Mouse (Mus musculus) liver, adult 2 months (tissue): ENCODE results near the gene Pigk. TPM values are rescaled to one million over a fixed set of nuclear protein-coding genes. Genes with fewer than 3 reads are reported as not detected.
A peak's percentile ranks its signal among the peaks of the same experiment; 100 is the strongest.

ENCODE experiments used
- DNase-seq: peaks from one replicate; pipeline ENCODE4 v3.0.0-alpha.2; 2011; ENCODE audit warnings: low read depth, low spot score; ENCODE audit errors: extremely low read depth
- H3K27ac ChIP-seq: fragments of 200-500 bp; replicated peaks from 2 replicates; pipeline ENCODE4 v1.5.1; 2012; ENCODE audit warnings: low read depth, mild to moderate bottlenecking, control low read depth, inconsistent platforms, low read length; ENCODE audit not compliant: insufficient read depth
- H3K27me3 ChIP-seq: fragments of 200-500 bp; 2 replicates; pipeline ENCODE4 v1.6.1; 2012; ENCODE audit warnings: mild to moderate bottlenecking, moderate library complexity, low read length, inconsistent platforms; ENCODE audit not compliant: control insufficient read depth, insufficient read depth
- H3K36me3 ChIP-seq: fragments of 200-500 bp; 2 replicates; pipeline ENCODE4 v1.6.1; 2012; ENCODE audit warnings: low read length, inconsistent platforms; ENCODE audit not compliant: control insufficient read depth, insufficient read depth
- H3K4me1 ChIP-seq: fragments of 200-500 bp; 2 replicates; pipeline ENCODE4 v1.6.1; 2011; ENCODE audit warnings: low read length; ENCODE audit not compliant: control insufficient read depth, insufficient read depth
- H3K4me3 ChIP-seq: fragments of 200-500 bp; 2 replicates; pipeline ENCODE4 v1.5.1; 2011; ENCODE audit warnings: low read depth, mild to moderate bottlenecking, control low read depth, low read length, moderate library complexity; ENCODE audit not compliant: insufficient read depth
- H3K79me2 ChIP-seq: fragments of 200-500 bp; 2 replicates; pipeline ENCODE4 v1.6.1; 2012; ENCODE audit warnings: inconsistent platforms, mild to moderate bottlenecking, low read length, moderate library complexity; ENCODE audit not compliant: control insufficient read depth, insufficient read depth
- H3K9ac ChIP-seq: fragments of 200-500 bp; 2 replicates; pipeline ENCODE4 v1.6.1; 2012; ENCODE audit warnings: low read depth, mild to moderate bottlenecking, control low read depth, inconsistent platforms, low read length
- CTCF ChIP-seq: fragments of 200-500 bp; IDR thresholded peaks from 2 replicates; pipeline ENCODE4 v1.5.1; 2011; ENCODE audit warnings: low read depth, low read length, control low read depth
- POLR2A ChIP-seq: fragments of 200-500 bp; IDR thresholded peaks from 2 replicates; pipeline ENCODE4 v1.6.1; 2011; ENCODE audit warnings: low read length, control low read depth; ENCODE audit not compliant: insufficient read depth; ENCODE audit errors: extremely low read depth
- WGBS: fragments of 180-500 bp; shearing (Covaris S2); methylation state at CpG from one replicate; pipeline ENCODE4 v1.1.7; 2018; 5-methylcytosine and 5-hydroxymethylcytosine counted together
- polyA plus RNA-seq: library from polyadenylated mRNA; depleted of rRNA; stranded (reverse); fragments of >200 nt; gene quantifications from 2 replicates; pipeline ENCODE4 v1.2.3, GENCODE M21; 2012
- total RNA-seq: library from RNA; depleted of rRNA; stranded (reverse); fragments of >200 nt; gene quantifications from 2 replicates; pipeline ENCODE4 v1.2.3, GENCODE M21; 2014

Gene Pigk
- total and polyA plus RNA-seq, 2 experiments: 14.1 to 27.1 TPM

DNA sequence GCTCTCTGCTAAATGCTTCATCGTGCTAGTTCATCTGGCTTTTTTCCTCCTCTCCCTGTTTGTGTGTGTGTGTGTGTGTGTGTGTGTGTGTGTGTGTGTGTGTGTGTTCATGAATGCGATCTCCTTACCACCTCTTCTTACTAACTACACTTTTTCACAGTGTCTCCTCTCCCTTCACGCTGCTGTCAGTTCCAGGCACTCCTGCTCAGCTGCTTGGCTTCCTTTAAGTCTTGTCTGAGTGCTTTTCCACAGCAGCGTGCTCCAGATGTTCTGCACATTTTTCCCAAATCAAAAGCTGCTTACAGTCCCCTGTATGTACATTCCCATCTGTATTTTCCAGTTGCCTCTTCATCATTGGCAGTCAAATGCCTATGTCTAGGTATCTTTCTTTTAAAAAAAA, 79.1 kb downstream of the Pigk start:
- Histone ChIP-seq H3K36me3 (no peaks in the 10 kb centered on the region), H3K79me2 (no peaks in the 10 kb centered on the region), H3K27ac (no peak overlapping the region), H3K9ac (no peak overlapping the region), H3K27me3 (no peaks in the 10 kb centered on the region), H3K4me3 (no peak overlapping the region), H3K4me1 (peaks cover 2% of the 10 kb centered on the region; the same call in 1 of the 2 replicates)
- TF ChIP-seq CTCF (no peak), POLR2A (no peak)
- WGBS: 79% methylated on average over 4 of the region's 4 CpGs
- DNase-seq: no peak

- TF ChIP-seq POLR2A (no peak), CTCF (no peak)
- Histone ChIP-seq H3K27ac (no peak overlapping the region), H3K4me3 (no peak overlapping the region), H3K36me3 (no peaks in the 10 kb centered on the region), H3K27me3 (no peaks in the 10 kb centered on the region), H3K9ac (no peak overlapping the region), H3K79me2 (no peaks in the 10 kb centered on the region), H3K4me1 (peaks cover 6% of the 10 kb centered on the region)
- peak; percentile 58 for DNase-seq
- 53% methylated on average over 4 of the region's 4 CpGs for WGBS
These were observed 82.3 kb downstream of the Pigk start for GRCm38 (mm10) chr3:152796216-152796615.

- Histone ChIP-seq H3K36me3 (no peaks in the 10 kb centered on the region), H3K27ac (no peak overlapping the region), H3K4me3 (no peak overlapping the region), H3K27me3 (no peaks in the 10 kb centered on the region), H3K79me2 (no peaks in the 10 kb centered on the region), H3K9ac (no peak overlapping the region), H3K4me1 (peaks cover 6% of the 10 kb centered on the region)
- no peak for DNase-seq
- 16% methylated on average over 2 of the region's 2 CpGs for WGBS
- TF ChIP-seq CTCF (no peak), POLR2A (no peak)
These were observed 83.5 kb downstream of the Pigk start for GRCm38 (mm10) chr3:152797354-152797753.

DNA sequence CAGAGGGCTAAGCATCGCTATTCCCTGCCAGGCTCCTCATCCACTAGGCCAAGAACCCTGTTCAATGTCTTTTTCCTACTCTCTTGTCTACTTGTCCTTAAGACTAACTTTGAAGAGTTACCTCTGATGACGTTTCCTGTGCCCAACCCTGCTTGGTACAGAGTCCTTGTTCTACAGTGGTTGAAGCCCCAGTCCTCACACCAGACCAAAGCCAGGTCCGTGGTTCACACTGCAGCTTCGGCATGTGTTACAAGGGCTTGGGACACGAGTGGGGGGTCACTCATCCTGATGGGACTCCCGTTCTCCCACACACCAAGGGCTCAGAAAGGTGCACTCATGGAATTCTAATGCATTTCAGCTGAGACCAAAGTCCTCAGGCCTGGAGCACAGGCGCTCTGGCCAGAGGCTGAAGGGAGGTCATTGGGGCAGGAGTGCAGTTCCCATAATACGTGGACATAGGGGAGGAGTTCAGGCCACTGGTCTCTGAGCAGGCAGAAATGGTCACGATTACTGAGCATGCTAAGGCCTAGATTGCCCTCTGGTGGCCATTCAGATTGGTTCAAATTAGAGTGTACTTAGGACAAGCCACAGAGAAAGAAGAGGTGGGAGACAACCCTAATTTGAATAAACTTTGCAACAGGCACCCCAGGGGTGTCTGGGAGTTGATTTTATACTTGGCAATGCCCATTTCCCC, 86.0 kb downstream of the Pigk start:
- peak; percentile 96 for DNase-seq
- H3K79me2 ChIP-seq: no peaks in the 10 kb centered on the region
- peaks cover 6% of the 10 kb centered on the region for H3K4me1 ChIP-seq
- WGBS: 42% methylated on average over 9 of the region's 9 CpGs
- no peak overlapping the region for H3K4me3 ChIP-seq
- peak; percentile 61 for TF ChIP-seq CTCF
- TF ChIP-seq POLR2A: no peak
- no peak overlapping the region for H3K9ac ChIP-seq
- no peaks in the 10 kb centered on the region for H3K36me3 ChIP-seq
- no peak overlapping the region for H3K27ac ChIP-seq
- H3K27me3 ChIP-seq: no peaks in the 10 kb centered on the region

DNA sequence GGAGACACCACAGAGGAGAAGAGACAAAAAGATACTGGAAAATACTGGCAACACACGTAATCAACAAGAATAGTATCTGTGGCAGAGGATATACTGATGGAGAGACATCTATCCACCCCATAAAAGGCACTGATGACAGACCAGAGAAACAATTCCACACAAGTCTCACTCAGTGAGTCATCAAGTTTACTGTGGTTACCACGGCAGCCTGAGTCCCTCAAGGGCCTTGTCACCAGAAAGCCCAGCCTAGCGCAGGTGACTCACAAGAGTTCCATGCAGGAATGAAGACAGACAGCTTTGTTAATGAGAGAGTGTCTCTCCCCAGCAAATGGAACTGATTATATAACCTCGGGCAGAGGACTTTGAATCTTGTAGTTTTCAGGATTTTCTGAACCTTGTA, 100.0 kb downstream of the Pigk start:
- Histone ChIP-seq H3K27me3 (no peaks in the 10 kb centered on the region), H3K36me3 (no peaks in the 10 kb centered on the region), H3K4me3 (no peak overlapping the region), H3K79me2 (no peaks in the 10 kb centered on the region), H3K9ac (no peak overlapping the region), H3K27ac (no peak overlapping the region), H3K4me1 (peaks cover 3% of the 10 kb centered on the region)
- no peak for DNase-seq
- TF ChIP-seq POLR2A (no peak), CTCF (no peak)
- 84% methylated on average over 4 of the region's 4 CpGs for WGBS

DNA sequence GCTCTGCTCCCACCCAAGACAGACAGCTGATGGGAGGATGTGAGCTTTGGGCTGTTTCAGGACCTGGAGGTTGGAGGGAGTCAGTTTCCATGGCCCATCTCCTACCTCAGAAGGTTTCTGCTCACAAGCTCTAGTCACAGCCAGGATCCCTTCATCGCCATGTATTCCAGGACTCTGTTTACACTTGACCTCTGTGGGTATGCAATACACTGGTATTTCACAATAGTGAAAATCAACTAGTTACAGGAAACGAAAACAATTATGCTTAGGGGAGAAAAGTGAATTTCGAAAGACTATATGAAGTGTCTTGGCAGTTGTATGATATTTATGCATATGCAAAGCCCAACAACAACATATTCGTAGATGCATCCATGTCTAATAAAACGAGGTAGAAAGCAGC, 101.2 kb downstream of the Pigk start:
- 48% methylated on average over 5 of the region's 5 CpGs for WGBS
- Histone ChIP-seq H3K36me3 (no peaks in the 10 kb centered on the region), H3K4me3 (no peak overlapping the region), H3K27me3 (no peaks in the 10 kb centered on the region), H3K27ac (no peak overlapping the region), H3K4me1 (peaks cover 3% of the 10 kb centered on the region), H3K9ac (no peak overlapping the region), H3K79me2 (no peaks in the 10 kb centered on the region)
- TF ChIP-seq POLR2A (no peak), CTCF (no peak)
- DNase-seq: peak; percentile 58
